Mouse (Mus musculus): ENCODE measurements around the gene Mllt6.

GRCm38 (mm10) chr11:97665431-97665830, 2.2 kb downstream of the Mllt6 start:
- no peak for TF ChIP-seq CTCF (IDR thresholded peaks at IDR 0.05; ENCODE audit: low read depth, low read length)
- TF ChIP-seq POLR2A (IDR thresholded peaks at IDR 0.05; ENCODE audit: borderline replicate concordance, low read depth, low read length) = no peak
